Mouse (Mus musculus) kidney, adult 2 months (tissue): ENCODE data around the gene Wrb.

Source experiments
- CTCF ChIP-seq: fragments of 200-500 bp; conservative IDR thresholded peaks from 2 replicates; pipeline ENCODE4 v1.5.1; 2011; ENCODE audit warnings: low read depth, mild to moderate bottlenecking, control low read depth, low read length, moderate library complexity, mixed read lengths; ENCODE audit not compliant: insufficient read depth, insufficient read length
- POLR2A ChIP-seq: fragments of 200-500 bp; IDR thresholded peaks from one replicate; pipeline ENCODE4 v1.6.1; 2011; ENCODE audit warnings: low read depth, low read length, control low read depth

DNA sequence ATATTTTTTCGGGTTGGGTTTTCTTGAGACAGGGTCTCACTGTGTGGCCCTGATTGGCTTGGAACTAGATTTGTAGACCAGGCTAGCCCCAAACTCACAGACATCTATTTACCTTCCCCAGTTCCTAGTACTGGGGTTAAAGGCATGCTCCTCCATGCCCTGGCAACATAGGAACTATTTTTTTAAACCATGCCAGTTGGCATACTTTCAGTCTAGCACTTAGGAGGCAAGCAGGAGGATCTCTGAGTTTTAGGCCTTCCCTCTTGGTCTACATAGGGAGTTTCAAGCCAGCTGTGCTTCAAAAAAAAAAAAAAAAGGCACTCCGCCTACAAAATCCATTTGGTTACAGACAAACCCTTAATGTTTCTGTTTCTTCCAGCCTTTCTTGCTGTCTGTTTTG is 9.3 kb downstream of the Wrb start:
- no peak for TF ChIP-seq POLR2A
- TF ChIP-seq CTCF = no peak
